Mouse (Mus musculus): ENCODE results near the gene 9230113P08Rik.
"Not testable (repeated sequence)": the region's sequence is repeated elsewhere in the genome, so short reads cannot be mapped to it uniquely, and the experiment has no call there.

Gene 9230113P08Rik

DNA sequence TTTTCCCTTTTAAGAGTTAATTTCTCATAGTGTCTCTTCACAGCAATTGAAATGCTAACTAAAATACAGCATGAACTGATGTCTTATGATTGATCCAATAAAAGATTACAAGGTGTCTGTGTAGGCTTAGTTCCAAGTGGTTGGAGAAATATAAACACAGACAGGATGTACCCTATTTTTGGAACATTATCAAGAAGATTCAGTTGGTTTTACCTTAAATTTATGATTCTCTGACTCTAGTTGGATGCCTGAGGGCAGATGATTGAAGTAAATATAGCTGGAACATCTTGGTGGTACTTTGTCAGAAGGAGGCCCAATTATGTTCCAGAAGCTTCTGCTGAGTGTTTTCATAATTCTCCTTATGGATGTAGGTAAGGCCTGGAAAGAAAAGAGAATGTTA is at the start of gene 9230113P08Rik:
Gene 9230113P08Rik (plus strand): TSS at position 301 of the 400 bp plus-strand sequence.
- DNase-seq (ENCODE audit: low spot score in 2 of 2), result not testable (repeated sequence)

DNA sequence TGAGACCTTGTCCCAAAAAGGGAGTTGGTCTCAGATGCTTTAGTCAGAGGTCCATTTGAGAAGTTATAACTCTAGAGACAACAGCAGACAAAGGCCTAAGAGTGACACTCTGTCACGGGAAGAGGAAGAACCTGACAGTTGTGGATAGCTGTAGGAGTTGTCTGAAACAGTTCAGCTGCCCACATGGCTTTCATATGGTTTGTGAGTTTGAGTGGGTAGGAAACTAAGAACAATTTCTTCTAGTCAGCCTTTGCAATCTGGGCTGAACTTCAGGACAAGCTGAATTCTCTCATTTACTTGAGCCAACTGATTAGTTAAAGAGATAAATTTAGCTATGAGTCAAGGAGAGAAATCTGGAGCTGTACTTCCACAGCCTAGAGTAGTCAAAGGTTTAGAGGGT is 15.1 kb upstream of the 9230113P08Rik start:
- DNase-seq (ENCODE audit: low spot score in 2 of 2), result peak; percentile 5 to 7

DNA sequence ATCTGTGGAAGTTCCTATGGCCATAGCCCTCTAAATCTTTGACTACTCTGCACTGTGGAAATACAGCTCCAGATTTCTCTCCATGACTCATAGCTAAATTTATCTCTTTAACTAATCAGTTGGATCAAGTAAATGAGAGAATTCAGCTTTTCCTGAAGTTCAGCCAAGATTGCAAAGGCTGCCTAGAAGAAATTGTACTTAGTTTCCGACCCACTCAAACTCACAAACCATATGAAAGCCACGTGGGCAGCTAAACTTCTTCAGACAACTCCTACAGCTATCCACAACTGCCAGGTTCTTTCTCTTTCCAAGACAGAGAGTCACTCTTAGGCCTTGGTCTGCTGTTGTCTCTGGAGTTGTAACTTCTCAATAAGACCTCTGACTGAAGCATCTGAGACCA is 3.7 kb upstream of the 9230113P08Rik start:
- peak; percentile 21 to 22 for DNase-seq (ENCODE audit: low spot score in 2 of 2)

DNA sequence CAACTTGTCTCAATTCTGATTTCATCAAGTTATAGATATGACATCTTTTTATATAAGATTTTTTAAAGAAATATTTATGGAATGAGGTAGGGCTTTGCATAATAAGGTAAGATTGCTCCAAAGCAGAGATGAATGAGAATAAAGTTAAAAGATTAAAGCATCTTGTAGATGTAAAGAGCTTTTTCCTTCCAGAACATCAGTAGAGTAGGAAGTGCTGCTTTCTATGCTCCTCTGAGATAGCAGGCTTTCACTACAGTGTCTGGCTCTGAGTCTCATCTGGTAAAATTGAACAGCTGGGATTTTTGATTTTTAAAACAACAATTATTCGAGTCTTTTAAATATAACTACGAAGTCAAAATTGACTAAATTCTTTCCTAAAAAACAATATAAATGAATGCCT is 22.6 kb downstream of the 9230113P08Rik start:
- no peak for DNase-seq (ENCODE audit: low spot score in 2 of 2)
